Mouse (Mus musculus): ENCODE data around the gene Abcg5.

Gene Abcg5

DNA sequence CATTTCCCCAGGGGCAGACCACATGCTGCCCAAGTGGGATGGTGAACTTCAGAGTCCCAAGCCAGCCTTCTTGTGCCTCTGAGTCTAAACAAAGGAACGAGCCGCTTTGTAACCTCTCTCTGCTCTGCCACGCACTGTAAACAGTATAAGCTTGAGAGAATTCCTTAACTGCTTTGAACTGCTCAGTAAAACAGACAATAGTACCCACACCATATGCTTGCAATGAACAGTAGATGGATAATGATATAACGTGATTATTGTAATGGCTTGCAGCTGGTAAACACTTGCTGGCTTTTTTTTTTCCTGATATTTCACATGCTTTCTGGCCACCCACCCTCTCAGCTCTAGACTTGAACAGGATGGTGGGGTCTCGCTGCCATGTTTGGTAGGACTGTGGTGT is 5.2 kb upstream of the Abcg5 start:
- no peak for DNase-seq (ENCODE audit: low read depth in 1 of 2, low spot score in 2 of 2)

DNA sequence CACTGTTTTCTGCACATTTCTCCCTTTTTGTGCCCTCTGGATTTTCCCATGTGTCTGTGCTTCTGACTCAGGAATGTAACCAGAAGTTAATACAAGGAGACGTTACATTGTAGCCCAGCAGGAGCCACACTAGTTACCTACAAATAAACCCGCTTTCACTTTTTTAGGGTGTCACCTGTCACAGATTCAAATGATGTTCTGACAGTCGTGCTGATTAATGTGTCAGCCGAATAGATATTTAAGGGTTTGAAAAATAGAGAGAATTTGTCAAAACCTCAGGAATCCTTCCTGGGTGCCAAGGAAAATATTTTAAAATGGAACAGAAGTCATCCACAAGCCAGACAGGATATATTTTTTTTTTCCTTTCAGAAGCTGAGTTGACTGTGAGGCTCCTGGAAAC is 2.5 kb upstream of the Abcg5 start:
- no peak for DNase-seq (ENCODE audit: low read depth in 1 of 2, low spot score in 2 of 2)

DNA sequence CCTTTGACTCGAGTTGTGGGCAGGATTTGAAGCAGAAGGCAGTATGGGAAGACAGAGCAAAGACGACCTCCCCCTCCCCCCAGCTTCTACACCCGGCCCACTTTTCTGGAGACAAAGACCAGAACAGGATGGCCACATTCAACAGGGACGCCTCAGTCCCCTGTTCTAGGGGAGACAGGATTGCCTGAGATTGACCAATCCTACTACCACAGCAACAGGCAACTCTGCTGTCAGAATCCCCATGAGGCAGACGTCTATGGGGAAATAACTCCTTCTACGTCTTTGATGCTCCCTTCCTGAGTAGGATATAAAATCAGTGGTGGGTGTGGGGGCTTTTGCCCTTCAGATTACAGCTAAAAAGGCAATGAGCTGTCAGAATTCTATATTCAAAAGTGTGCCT is 1.5 kb upstream of the Abcg5 start:
- no peak for DNase-seq (ENCODE audit: low read depth in 1 of 2, low spot score in 2 of 2)

DNA sequence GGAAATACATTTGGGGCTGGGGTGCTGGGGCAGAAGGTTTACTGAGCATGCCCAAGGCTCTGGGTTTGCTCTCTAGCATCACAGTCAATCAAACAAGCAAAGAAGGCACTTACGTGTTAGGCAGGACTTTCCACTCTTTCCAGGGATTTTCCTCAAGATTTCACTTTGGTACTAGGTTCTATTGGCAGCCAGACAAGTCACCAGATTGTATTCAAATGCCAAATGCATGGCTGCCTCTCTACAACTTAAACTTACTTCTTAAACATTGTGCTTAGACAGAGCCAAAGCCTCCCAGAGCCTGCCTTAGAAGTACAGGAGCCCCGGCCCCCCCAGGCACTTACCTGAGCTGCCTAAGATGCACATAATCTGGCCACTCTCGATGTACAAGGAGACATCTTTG is 1.1 kb downstream of the Abcg5 start:
- no peak for DNase-seq (ENCODE audit: low read depth in 1 of 2, low spot score in 2 of 2)

DNA sequence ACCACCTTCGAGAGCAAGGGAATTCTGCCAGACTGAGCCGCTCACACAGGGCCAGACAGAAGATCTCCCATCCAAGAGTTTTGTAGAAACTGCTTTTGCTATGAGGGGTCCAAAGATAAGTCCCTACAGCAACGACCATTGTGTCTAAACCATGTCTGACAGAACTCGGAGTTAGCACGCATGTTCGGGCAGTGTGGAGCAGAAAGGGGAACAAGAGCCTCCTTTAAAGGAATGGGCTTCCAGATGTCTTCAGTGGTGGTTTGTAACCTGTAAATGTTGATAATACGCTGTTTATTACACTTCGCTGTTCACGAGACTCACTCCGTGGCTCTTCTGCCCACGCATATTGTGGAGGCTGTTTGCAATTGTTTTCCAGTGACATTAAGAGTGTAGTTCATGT is 5.2 kb downstream of the Abcg5 start:
- no peak for DNase-seq (ENCODE audit: low read depth in 1 of 2, low spot score in 2 of 2)

DNA sequence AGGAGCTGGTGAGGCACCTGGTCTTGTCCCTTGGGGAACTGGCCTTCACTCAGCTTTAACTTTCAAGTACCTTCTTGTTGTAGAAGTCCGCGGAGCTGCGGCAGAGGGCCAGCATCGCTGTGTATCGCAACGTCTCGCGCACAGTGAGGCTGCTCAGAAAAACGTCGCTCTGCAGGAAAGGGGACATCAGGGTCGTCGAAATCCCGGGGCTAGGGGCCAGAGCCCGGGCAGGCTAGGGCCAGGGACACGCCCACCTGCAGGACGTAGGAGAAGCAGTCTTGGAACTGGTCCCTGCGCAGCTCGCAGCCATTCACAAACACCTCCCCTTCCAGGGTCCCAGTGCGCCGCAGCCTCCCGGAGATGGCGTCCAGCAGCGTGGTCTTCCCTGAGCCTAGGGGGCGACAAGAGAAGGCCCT is 6.9 kb downstream of the Abcg5 start, which contains the start of gene Abcg8:
Gene Abcg8, plus strand, starts transcription at position 352 of the 416 bp plus-strand sequence.
- DNase-seq (ENCODE audit: low read depth in 1 of 2, low spot score in 2 of 2): no peak

DNA sequence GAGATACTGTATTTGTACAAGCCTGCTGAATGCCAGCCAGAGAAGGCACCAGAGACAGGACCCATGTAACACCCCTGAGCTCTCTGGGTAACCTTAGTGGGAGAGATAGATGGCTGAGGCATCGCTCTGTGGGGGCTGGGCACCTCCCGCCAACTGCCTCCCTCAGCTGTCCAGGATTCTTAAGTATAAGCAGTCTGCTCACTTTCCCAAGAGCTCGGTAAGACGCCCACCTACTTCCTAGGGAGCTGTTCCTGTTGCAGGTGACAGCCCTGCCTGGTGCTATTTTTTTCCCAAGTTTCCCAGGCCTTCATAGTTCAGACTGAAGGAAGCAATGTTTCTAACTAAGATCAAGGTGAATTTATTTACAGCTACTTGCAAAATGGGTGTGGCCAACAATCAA is 7.6 kb downstream of the Abcg5 start:
- no peak for DNase-seq (ENCODE audit: low read depth in 1 of 2, low spot score in 2 of 2)

DNA sequence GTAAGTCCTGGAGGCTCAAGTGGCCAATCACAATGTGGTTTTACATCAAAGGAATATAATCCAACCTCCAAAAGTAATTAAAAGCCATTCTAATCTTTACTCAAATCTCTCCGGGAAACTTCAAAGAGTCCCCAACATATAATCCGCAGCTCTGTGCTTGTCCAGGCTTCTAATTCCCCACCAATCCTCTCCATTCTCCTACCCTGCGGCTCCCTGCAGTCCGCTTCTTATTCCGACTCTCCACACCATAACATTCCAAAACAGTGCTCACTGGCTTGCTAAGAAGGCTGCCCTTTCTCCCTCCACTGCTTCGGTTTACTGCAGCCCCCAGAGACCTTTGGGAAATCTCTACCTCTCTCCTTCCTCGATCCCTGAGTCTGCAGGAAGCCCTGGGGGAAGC is 8.8 kb downstream of the Abcg5 start:
- no peak for DNase-seq (ENCODE audit: low read depth in 1 of 2, low spot score in 2 of 2)

DNA sequence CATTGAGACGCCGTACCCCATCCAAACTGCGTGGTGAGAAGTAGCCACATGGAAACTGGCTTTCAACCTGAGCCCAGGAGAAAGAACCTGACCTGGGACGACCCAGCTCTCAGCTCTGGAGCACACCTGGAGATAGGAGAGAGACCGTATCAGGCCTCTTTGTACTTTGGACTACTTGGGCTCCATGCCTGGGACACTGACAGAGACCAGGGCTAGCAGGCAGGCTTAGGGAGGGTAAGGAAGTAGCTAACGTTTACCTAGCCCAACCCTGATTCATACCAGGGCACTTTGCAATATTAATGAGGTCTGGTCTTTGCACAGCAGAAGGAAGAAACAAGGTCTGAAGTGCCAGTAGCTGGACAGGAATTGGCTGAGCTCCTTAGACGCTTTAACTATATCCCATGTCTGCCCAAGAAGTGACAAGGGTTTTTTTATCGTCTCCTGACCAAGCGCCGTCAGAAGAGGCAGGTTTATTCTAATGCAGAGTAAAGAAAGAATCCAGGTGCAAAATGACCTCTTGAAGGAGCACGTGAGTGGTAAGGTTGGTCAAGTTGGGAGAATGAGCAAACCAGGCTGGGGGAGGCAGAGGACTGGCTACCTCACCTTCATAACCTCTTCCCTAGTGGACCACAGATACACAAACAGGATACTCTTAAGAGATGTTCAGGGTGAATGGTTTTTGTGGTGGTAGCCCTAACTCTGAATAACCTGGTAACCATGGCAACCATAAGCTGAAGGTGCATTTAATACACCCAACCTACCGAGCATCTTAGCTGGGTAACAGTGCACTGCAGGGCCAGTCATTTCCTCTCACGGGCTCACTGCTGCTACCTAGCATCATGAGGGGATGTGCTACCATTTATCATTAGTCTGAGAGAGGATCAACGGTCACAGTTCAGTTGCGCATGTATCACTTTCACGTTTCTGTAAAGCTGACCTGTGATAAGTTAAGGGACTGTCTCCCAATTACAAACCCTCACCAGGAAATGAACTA is 10.1 kb downstream of the Abcg5 start:
- no peak for DNase-seq (ENCODE audit: low read depth in 1 of 2, low spot score in 2 of 2)

DNA sequence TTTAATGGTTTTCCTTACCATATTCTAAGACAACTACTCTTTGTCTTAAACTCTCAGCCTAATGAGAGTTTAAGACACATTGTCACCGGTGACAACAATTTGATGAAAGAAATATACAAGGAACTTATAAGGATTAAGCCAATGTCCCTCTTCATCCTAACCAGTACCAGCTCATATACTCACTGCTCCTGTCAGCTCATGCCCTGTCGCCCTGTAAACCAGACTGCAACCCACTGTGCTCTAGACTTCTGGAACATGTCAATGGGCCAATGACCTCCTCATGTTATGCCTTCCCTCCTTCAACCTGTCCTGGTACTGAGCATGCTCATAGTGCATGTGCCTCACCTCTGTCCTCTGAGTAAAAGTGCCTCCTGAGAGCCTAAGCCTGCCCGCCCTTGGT is 15.0 kb downstream of the Abcg5 start:
- DNase-seq (ENCODE audit: low read depth in 1 of 2, low spot score in 2 of 2): no peak

DNA sequence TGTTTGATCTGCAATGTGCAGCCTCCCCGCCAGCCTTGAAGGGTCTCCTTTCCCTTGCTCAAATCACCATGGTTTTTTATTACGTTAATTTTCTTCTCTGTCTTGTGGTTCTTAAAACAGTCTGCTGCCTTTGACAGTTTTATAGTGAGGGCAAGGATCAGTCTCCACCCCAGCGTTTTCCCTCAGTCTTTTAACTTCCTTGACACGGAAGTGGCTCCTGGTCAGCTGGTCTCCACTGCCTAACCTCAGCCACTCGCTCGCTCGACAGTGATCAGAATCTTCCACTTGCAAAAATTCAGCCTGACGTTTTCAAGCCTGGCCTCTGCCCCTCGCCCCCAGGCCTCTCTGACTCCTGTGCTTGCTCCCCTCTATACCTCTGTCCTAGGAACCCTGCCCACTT is 17.1 kb downstream of the Abcg5 start:
- DNase-seq (ENCODE audit: low read depth in 1 of 2, low spot score in 2 of 2): no peak

DNA sequence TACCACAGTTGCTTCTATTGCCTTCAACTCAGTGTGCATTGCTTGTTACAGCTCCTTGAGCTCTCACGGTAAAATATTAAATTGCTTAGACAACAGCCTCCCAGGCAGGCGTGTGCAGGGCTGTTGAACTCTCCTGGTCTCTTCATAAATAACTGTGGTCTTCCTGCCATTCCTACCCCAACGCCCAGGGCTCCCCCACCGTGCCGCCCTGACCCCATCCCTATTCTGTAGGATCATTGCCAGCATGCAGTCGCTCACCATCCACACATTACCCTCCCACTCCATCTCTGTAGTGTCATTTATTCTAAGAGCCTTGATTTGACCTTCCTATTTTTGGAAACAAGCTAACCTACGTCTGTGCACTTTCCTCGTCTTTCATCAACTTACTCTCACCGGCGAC is 17.8 kb downstream of the Abcg5 start:
- no peak for DNase-seq (ENCODE audit: low read depth in 1 of 2, low spot score in 2 of 2)

DNA sequence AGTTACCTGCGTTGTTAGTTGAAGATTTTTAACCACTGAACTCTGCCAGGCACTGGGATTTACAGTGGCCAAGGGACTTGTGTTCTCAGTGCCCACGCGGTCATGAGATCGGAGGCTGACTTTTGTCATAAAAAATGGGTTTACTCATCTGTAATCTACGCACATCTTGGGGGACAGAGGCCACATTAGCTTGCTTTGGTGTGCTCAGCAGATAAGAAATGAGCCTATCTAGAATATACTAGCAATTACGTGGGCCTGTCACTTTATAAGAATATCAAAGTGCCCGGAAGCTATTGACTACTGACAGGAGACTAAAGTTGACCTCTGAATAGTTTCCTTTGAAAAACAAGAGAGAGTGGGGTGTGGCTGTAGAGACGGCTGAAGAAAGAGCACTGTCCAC is 23.9 kb downstream of the Abcg5 start:
- DNase-seq (ENCODE audit: low read depth in 1 of 2, low spot score in 2 of 2): no peak

DNA sequence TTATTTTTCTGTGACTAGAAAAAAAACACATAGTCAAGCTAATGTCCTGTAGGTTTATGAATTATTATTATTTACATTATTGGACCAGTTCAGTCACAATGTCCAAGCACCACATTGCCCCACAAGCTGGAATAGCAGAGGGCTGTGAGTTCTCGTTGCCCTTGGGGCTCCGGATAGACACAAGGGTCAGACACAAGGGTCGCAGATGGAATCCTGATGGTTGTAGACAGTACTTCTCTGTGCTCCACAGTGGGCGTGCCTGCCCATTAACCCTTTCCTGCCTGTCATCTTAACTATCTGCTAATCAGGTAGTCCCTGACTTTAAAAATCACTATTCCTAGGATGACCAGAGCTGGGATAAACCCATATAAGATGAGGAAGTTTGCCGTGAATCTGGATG is 24.6 kb downstream of the Abcg5 start:
- DNase-seq (ENCODE audit: low read depth in 1 of 2, low spot score in 2 of 2): no peak

DNA sequence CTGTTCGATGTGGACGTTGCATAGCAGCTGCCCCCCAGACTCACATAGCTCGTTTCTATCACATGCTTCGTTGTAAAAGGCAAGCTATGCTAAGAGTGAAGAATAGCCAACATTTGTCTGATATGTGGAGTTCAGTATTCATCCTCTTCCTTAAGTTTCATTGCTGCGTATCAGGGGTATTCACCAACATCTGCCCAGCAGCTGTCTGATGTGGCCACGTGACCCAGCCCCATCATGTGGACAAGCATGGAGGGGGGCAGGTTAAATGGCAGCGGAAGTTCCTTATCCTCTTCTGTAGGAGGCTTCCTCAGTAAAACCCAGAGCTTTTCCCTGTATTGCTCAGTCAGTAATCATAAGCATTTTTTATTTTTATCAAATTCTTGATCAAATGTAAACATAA is 25.0 kb downstream of the Abcg5 start:
- no peak for DNase-seq (ENCODE audit: low read depth in 1 of 2, low spot score in 2 of 2)

DNA sequence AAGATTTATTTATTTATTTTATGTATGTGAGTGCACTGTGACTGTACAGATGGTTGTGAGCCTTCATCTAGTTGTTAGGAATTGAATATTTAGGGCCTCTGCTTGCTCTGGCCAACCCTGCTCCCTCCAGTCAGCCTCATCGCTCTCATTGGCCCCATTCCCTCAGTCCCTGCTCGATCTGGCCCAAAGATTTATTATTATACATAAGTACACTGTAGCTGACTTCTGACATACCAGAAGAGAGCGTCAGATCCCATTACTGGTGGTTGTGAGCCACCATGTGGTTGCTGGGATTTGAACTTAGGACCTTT is 25.4 kb downstream of the Abcg5 start:
- no peak for DNase-seq (ENCODE audit: low read depth in 1 of 2, low spot score in 2 of 2)

DNA sequence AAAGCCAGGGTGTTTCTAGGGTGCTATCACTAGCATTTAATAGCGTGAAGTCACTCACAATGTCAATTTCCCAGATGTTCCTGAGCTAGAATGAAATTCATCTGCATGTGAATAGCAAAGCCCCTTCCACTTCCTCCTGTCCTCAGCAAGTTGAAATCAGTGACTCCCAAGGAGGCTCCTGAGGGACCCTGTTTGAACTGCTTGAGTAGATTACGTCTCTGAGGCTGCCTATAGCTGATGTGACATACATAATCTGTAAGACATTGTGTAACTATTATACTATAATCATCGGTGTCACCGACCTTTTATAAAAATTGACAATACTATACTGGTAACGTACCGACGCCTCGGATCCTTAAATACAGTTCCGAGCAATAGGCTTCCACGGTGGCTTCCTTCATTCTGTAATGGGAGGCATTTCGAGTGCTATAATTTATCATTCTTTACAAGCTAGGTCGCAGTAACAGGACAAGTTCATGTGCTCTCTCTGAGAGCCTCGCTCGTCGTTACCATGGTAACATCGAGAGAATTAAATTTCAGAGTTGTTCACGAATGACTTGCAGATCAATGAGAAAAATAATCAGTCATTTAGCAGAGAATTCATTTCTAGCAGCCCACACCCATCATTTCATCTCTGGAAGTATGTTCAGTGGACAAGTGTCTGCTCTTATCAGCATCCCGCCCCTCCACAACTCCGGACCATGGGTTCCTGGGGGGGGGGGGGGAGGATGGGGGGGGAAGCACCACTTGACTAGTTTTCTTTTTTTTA is 26.0 kb downstream of the Abcg5 start:
- DNase-seq (ENCODE audit: low read depth in 1 of 2, low spot score in 2 of 2): no peak

DNA sequence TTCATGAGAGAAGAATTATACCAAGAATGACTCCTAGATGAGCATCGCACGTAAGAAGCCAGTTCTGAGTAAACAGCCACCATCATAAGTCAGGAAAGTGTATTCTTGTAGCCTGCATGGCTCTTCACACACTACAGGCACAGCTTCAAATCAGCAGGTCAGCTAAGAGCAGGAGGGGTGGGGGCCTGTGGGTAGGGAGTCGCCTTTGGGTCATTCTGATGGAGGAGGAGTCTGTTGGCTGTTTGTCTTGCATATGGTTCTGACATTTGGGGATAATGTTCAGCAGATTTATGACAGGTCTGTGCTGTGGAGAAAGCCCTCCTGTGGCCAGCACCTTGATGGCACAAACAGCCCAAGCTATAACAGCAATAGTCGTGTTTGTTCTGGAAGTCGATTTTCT is 26.6 kb downstream of the Abcg5 start:
- DNase-seq (ENCODE audit: low read depth in 1 of 2, low spot score in 2 of 2): no peak

DNA sequence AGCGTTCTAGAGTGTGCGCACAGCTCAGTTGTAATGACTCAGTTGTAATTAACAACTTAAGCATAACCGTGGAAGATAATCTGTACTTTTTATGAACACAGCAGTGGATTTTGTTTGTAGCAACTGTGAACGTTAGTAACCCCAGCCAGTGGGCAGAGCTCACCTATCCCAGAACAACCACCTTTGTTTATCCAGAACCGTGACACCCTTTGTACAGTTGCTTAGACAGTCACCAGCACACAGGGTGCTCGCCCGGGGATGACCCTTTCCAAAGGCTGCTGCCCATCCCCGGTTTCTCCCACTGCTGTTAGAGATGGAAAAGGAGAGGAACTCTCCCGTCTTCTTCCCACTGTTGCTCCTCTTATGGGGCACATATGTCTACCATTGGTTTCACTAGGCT is 29.3 kb downstream of the Abcg5 start:
- DNase-seq (ENCODE audit: low read depth in 1 of 2, low spot score in 2 of 2): no peak

DNA sequence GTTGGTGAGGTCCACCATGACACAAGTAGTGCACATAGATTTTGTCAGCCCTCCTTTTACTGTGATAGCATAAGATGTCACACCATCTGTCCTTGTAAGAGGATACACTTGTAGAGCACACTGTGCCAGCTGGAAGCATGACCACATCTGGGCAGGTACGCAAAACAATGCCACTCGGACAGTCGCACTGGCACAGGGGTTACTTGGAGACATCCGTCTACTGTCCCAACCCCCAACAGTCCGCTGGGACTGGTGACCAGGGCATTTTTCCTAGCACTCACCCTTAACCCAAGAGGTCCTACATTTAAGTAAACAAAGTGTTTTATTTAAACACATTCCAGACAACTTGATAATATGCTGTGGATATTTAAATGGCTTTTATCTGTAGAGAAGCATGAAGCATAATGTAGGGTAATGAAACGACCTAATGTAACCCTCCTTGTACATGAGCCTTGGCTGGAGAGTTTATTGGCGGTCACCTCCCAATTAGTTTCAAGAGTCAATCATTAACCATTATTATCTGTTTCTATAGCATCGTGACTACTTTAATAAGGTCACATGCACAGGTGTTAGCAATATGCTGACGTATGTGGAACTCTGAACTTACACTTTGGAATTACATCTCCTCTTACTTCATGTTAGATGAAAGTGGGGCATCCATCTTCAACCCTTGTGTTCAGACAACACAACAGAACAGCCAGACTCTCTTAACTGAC is 32.4 kb downstream of the Abcg5 start:
- no peak for DNase-seq (ENCODE audit: low read depth in 1 of 2, low spot score in 2 of 2)

DNA sequence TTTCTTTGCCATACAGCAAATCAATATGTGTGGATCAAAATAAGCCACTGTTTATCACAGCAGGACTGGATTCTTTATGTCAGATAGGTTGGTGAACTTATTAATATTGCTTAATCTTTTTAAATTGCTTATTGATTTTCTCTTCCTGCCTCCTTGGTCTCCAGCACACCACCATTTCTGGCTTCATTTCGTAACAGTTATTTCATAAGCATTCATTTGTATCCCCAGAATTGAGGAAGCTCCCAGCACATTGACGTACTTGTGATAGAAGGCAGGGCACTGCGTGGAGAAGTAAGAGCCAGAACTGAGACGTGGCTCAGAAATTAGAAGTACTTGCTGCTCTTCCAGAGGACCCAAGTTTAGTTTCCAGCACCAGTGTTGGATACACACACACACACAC is 35.2 kb downstream of the Abcg5 start:
- peak in 1 of 2 experiments; percentile 44 for DNase-seq (ENCODE audit: low read depth in 1 of 2, low spot score in 2 of 2)

DNA sequence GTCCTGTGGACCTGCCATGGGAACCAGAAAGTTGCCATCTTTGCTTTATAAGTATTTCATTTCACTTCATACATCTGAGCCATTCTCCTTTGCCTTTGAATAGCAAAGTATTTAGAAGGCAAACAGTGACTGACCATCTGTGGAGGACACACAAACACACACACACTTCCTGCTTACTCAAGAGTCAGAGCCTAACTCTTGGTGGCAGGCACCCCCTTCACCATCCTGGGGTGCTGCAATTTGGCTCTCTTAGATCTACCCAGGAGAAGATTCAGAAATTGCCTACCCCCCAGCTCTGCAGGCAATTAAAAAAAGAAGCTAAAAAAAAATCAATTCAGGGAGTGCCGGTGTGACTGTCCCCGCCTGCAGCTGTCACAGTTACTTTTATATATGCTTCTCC is 36.3 kb downstream of the Abcg5 start:
- DNase-seq (ENCODE audit: low read depth in 1 of 2, low spot score in 2 of 2): no peak

Measured in monocyte, adult 2 months (primary cell).